Mouse (Mus musculus) bone marrow macrophage, adult 2 months (primary cell): ENCODE results near the gene Gm26620.

ENCODE experiments used
- CTCF ChIP-seq: IDR thresholded peaks from 2 replicates; pipeline ENCODE4 v1.5.1; 2012; ENCODE audit warnings: low read depth, mild to moderate bottlenecking, low read length, moderate library complexity
- POLR2A ChIP-seq: IDR thresholded peaks from 2 replicates; pipeline ENCODE4 v1.6.1; 2012; ENCODE audit warnings: mild to moderate bottlenecking, low read depth, low read length, borderline replicate concordance

DNA sequence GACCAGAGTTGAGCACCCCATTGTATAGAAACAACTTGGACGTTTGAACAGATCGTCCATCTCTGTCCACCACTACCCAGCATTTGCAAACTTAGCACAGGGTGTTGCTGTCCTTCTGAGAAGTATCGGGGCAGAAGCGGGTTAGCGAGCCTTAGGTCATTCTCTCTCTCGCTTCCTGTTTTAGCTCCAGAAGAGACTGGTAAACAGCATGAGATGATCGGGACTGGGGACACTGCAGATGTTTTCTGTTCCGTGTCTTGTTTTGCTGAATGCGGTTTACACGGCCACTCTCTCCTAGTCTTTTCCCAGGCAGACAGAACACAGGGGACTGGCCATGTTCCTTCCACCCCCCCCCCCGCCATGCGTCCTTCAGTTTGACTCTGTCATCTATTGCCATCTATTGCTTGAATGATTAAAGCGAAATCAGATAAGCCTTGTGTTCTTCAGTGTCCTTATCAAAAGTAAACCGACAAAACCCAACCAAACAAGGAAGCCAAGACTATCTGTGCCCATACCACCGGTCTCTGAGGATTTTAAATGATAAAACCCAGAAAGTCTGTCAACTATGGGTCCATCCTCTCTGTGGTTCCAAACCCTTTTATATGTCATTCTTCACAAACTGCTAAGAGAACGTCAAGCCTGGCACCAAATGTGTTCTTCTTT lies 13.7 kb downstream of the Gm26620 start:
- TF ChIP-seq POLR2A (no peak), CTCF (no peak)
